Mouse (Mus musculus) G1E (cell line): ENCODE results near the gene Prss34.

ENCODE experiments used
- CTCF ChIP-seq: IDR thresholded peaks from 2 replicates; pipeline ENCODE4 v1.5.1; 2012; ENCODE audit warnings: low read depth, low read length, inconsistent platforms, mixed read lengths
- GATA1 ChIP-seq: IDR thresholded peaks from 2 replicates; pipeline ENCODE4 v1.6.1; 2012; ENCODE audit warnings: borderline replicate concordance, low read length, inconsistent platforms, mixed read lengths
- POLR2AphosphoS5 ChIP-seq: IDR thresholded peaks from 2 replicates; pipeline ENCODE4 v1.6.1; 2012; ENCODE audit warnings: low read depth, low read length, inconsistent platforms; ENCODE audit not compliant: insufficient replicate concordance

DNA sequence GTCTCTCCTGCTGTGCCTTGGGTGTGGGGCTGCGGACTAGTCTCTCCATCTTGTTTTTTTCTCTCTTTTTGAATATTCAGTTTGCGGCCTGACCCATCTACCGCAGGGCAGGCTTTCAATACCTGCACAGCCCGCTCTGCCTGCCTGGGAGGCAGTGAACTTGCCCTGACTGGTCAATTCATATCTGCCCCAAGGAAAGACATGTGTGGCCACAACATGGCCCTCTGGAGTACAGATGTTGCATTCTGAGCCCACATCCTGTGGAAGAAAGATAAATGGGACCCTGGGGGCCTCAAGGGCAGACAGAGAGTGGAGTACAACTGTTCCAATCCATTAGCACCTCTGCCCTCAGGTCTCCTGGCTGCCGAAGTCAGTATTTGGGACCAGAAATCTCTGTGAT is at the start of gene Prss34:
- TF ChIP-seq CTCF = no peak
- TF ChIP-seq GATA1 = no peak
- TF ChIP-seq POLR2AphosphoS5 = no peak
